Mouse (Mus musculus) T-helper 17 cell (primary cell): ENCODE data around the gene Cbfa2t3.

Experiments
- in situ Hi-C, 2 experiments: fragments of 300-600 bp; cut with MboI, MseI; formaldehyde crosslinking; loops; 1 replicate in 1 of 2; 2 replicates in 1 of 2; pipeline ENCODE4 v1.15.1; 2025; ENCODE audit warnings: high pct_unique_total_duplicates in 2 of 2

Cbfa2t3 gene

GRCm38 (mm10) chr8:122640825-122641224, 58.1 kb downstream of the Cbfa2t3 start:
- in situ Hi-C loops: no loop called here

GRCm38 (mm10) chr8:122639521-122640248, 59.2 kb downstream of the Cbfa2t3 start:
- in situ Hi-C loops: loop anchor here in 1 of 2 experiments (10.0 kb wide), 1 partner anchor 1045 kb away; no protein-coding TSS in a partner anchor

GRCm38 (mm10) chr8:122638601-122639000, 60.3 kb downstream of the Cbfa2t3 start:
- in situ Hi-C loops: loop anchor here in 1 of 2 experiments (10.0 kb wide), 1 partner anchor 1046 kb away; no protein-coding TSS in a partner anchor

DNA sequence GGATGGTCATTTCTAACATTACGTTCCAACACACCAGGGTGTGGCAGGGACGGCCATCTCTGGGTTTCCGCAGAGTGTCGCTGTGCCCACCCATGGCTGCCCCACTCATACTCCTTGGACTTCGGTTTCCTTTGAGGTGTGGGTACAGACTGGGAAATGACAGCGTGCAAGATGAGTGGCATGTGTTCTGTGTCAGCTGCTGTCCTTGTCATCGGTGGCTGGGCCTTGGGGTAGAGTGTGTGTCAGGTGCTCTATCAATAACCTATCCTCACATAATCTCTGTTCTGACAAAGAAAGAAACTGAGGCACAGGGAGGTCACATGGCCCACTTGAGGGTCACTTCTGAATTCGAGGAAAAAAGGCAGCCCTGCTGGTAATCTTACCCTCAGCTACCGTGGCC, 61.7 kb downstream of the Cbfa2t3 start:
- in situ Hi-C loops: loop anchor here in 1 of 2 experiments (10.0 kb wide), 1 partner anchor 1048 kb away; no protein-coding TSS in a partner anchor

- in situ Hi-C loops: loop anchor here in 1 of 2 experiments (10.0 kb wide), 1 partner anchor 1048 kb away; no protein-coding TSS in a partner anchor
Measured at GRCm38 (mm10) chr8:122636803-122637175, 62.1 kb downstream of the Cbfa2t3 start.

- in situ Hi-C loops: loop anchor here in 1 of 2 experiments (10.0 kb wide), 1 partner anchor 1049 kb away; no protein-coding TSS in a partner anchor
Measured at GRCm38 (mm10) chr8:122635878-122636802, 62.8 kb downstream of the Cbfa2t3 start.

DNA sequence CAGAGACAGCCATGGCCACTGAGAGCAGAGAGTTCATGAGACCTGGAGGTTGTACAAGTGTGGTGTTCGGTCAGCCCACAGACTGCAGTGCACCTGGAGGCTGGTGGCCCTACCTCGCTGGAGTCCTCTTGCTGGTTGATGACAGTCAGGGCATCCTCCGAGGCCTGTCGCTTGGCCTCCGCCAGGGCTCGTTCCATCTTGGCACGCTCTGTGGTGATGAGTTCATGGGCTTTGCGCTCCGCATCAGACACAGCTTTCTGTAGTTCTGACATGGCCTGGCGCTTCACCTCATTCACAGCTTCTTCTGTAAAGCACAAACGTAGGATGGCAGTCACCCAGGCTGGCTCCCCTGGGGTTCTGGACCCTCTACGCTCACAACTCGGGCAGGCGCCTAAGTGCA, 65.7 kb downstream of the Cbfa2t3 start:
- in situ Hi-C loops: loop anchor here in 1 of 2 experiments (10.0 kb wide), 1 partner anchor 1052 kb away; no protein-coding TSS in a partner anchor

- in situ Hi-C loops: loop anchor here in 1 of 2 experiments (10.0 kb wide), 1 partner anchor 1053 kb away; no protein-coding TSS in a partner anchor
Measured at GRCm38 (mm10) chr8:122632134-122632533, 66.8 kb downstream of the Cbfa2t3 start.

DNA sequence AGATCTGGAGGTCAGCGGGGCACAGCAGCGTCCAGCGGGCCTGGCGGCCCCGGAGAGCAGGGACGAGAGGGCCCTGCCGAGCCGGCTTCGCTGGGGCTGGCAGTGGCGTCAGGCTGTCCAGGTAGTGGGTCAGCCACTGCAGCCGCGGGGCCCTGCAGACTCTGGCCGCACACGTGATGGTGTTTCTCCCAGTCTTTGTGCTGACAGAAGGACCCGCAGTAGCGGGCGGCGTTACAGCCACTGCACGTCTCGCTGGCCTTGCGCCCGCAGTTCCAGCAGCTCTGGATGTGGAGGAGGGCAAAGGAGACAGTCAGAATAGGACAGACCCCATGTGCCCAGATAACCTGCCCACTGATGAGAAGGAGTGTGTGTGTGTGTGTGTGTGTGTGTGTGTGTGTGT, 68.2 kb downstream of the Cbfa2t3 start:
- in situ Hi-C loops: loop anchor here in 1 of 2 experiments (10.0 kb wide), 1 partner anchor 1054 kb away; no protein-coding TSS in a partner anchor

DNA sequence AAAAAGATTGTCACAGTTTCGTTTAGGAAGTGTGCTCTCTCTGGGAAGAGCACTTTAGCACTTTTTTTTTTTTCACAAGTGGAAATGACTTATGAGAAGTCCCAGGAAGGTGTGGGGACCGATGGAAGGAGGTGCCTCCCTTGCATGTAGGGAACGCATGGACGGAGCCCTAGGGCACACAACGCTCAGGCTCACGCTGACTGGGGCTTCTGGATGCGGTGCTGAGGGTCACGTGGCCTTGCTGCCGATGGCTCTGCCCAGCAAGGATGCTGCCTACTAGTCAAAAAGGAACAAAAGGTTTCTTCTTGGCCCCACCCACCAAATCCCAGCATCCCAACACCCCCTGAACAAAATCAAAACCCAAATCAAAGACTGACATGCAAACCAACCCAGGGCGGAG, 69.5 kb downstream of the Cbfa2t3 start:
- in situ Hi-C loops: loop anchor here (10.0 kb wide), 2 partner anchors 455 to 1285 kb away; no protein-coding TSS in a partner anchor

GRCm38 (mm10) chr8:122626896-122627295, 72.0 kb downstream of the Cbfa2t3 start:
- in situ Hi-C loops: loop anchor here (10.0 kb wide), 2 partner anchors 458 to 1288 kb away; no protein-coding TSS in a partner anchor

DNA sequence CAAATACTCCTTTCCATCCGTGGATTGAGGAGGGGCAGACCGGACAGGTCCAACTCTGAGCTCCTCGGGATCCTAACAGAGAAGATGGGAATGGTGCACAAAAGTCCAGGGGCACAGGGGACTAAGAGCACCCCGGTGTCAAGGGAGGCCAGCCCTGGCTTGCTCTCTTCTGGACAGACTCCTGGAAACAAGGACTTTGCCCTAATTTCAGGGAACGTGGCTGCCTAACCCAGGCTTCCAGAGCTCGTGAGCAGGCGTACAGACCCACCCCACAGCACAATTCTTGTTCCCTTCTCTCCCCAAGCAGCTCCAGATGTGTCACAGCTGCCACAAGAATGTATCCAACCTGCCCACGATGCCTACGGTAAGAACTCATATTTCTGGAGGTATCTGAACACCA, 73.1 kb downstream of the Cbfa2t3 start:
- in situ Hi-C loops: loop anchor here (10.0 kb wide), 2 partner anchors 459 to 1289 kb away; no protein-coding TSS in a partner anchor

DNA sequence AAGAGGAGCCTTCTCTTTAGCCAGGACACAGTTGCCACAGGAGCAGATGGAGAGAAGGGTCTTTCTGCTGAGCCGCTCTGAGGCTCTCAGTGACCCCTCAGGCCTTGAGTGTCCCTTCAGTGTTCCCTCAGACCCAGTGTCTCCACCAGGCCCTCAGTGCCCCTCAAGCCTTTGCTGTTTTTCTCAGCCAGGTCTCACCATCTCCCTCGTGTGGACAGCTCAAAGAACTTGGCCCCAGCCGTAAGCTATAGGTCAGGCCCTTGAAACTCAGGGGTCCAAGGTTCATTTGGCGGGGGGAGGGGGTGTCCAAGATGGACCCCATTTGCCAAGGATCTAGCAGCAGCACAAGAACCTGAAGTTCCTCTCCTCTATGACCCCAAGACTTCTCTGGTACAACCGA, 74.3 kb downstream of the Cbfa2t3 start:
- in situ Hi-C loops: loop anchor here (5.0 to 25.0 kb wide), 4 partner anchors 208 to 1290 kb away; partner anchors contain the start of genes Fbxo31 (in 1 of the 2) and Map1lc3b (in 1 of the 2)

GRCm38 (mm10) chr8:122623844-122624642, 74.9 kb downstream of the Cbfa2t3 start:
- in situ Hi-C loops: loop anchor here (5.0 to 25.0 kb wide), 4 partner anchors 208 to 1291 kb away; partner anchors contain the start of genes Fbxo31 (in 1 of the 2) and Map1lc3b (in 1 of the 2)

DNA sequence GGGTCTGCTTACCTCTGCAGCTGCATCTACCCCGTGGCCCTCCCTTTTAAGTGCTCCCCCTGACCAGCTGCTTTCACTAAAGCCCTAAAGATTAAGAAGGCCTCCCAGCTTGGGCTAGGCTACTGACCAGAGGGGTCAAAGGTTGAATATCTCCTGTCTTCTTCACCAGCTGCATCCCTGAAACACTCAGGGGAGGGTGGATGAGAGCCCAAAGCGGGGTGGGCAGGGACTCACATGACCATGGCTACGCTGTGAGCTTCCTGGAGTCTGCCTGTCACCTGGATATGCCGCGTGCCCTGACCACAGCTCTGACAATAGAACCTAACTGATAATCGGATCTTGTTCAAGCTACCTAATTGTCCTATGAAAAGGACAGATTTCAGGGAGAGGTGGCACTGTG, 76.2 kb downstream of the Cbfa2t3 start, which contains the start of gene Pabpn1l:
TSS of gene Pabpn1l (minus strand) at position 13 of the 400 bp plus-strand sequence.
- in situ Hi-C loops: loop anchor here (5.0 to 25.0 kb wide), 4 partner anchors 210 to 1292 kb away; partner anchors contain the start of genes Fbxo31 (in 1 of the 2) and Map1lc3b (in 1 of the 2)

DNA sequence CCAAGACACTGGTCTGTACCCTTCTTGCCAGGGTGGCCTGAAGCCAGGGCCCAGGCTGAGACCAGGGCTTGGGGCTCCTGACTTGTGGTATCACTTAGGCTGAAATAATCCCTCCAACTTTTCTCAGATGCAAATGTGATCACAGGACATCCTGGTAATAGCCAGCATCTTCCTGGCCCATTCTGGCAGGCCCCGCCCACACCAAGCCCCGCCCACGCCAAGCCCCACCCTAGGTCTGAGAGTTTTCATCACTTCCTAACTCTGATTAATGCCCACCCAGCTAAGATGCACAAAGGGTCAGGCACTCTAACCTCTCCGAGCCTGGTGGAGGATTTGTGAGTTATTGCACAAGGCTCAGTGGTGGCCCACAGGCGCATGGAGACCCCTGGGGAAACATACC, 78.5 kb downstream of the Cbfa2t3 start:
- in situ Hi-C loops: loop anchor here (5.0 to 25.0 kb wide), 4 partner anchors 212 to 1294 kb away; partner anchors contain the start of genes Fbxo31 (in 1 of the 2) and Map1lc3b (in 1 of the 2)

DNA sequence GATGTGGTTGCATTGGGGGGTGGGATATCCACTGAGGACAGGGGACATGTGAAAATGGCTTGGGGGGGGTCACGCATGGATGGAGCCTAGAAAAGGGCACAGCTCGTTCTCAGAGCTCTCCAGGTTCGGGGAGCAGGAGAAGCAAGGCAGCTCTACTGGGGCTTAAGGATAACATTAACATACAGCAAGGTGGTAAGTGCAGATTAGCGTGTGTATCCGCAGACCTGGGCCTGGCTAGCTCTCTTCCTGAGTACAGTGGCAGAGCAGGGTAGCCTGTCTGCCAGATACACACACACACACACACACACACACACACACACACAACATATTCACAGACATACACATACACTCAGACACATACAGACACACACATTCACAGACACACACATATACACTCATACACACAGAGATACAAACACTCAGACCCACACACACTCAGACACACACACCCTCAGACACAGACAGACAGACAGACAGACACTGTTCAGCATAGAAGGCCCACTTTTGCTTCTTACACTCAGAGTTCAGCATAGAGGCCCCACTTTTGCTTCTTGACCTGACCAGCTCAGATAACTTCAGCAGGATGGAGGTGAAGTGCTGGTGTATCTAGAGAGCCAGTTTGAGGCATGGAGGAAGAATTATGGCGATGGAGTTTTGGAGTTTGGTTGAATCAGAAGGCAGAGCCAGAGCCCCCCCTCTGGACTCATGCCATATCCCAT, 80.1 kb downstream of the Cbfa2t3 start:
- in situ Hi-C loops: loop anchor here in 1 of 2 experiments (25.0 kb wide), 1 partner anchor 1032 kb away; the partner anchor contains the start of genes Fbxo31 and Map1lc3b

GRCm38 (mm10) chr8:122617947-122618546, 80.9 kb downstream of the Cbfa2t3 start:
- in situ Hi-C loops: loop anchor here in 1 of 2 experiments (25.0 kb wide), 1 partner anchor 1031 kb away; the partner anchor contains the start of genes Fbxo31 and Map1lc3b
